Mouse (Mus musculus) embryonic facial prominence, embryonic 10.5 days (tissue): Measurements from ENCODE around the gene Megf9. TPM values are rescaled to one million over a fixed set of nuclear protein-coding genes. Genes with fewer than 3 reads are reported as not detected.

Experiments used
- DNase-seq: peaks from one replicate; pipeline ENCODE4 v3.0.0-alpha.2; 2017; ENCODE audit warnings: low spot score
- H3K27ac ChIP-seq: fragments of 300-500 bp; sonication (generic); replicated peaks from 2 replicates; pipeline ENCODE4 v1.5.1; 2016; ENCODE audit warnings: mild to moderate bottlenecking
- H3K27me3 ChIP-seq: fragments of 300-500 bp; sonication (generic); replicated peaks from 2 replicates; pipeline ENCODE4 v1.6.1; 2016; ENCODE audit warnings: low read depth, mild to moderate bottlenecking; ENCODE audit not compliant: poor library complexity, severe bottlenecking
- H3K36me3 ChIP-seq: fragments of 300-500 bp; sonication (generic); replicated peaks from 2 replicates; pipeline ENCODE4 v1.6.1; 2016; ENCODE audit warnings: mild to moderate bottlenecking, moderate library complexity
- H3K4me1 ChIP-seq: fragments of 300-500 bp; sonication (generic); 2 replicates; pipeline ENCODE4 v1.6.1; 2016
- H3K4me3 ChIP-seq: fragments of 300-500 bp; sonication (generic); 2 replicates; pipeline ENCODE4 v1.5.1; 2016; ENCODE audit warnings: mild to moderate bottlenecking, moderate library complexity
- H3K9me3 ChIP-seq: fragments of 300-500 bp; sonication (generic); 2 replicates; pipeline ENCODE4 v1.6.1; 2016; ENCODE audit warnings: mild to moderate bottlenecking
- WGBS: fragments of 180-500 bp; shearing (Covaris S2); methylation state at CpG from one replicate; pipeline ENCODE4 v1.1.7; 2016; 5-methylcytosine and 5-hydroxymethylcytosine counted together
- polyA plus RNA-seq: library from polyadenylated mRNA; unstranded; fragments of >200 nt; fragmentation: Nextera tagmentation; extraction: Ambion mirVana; gene quantifications from 2 replicates; pipeline ENCODE4 v1.2.1, GENCODE M21; 2016

The Megf9 gene
- polyA plus RNA-seq, 1 experiment from 2014 or later = 12.6 TPM

GRCm38 (mm10) chr4:70515514-70515913 is 19.3 kb downstream of the Megf9 start:
- Histone ChIP-seq H3K4me3 (no peak overlapping the region), H3K9me3 (no peaks in the 10 kb centered on the region), H3K36me3 (no peaks in the 10 kb centered on the region), H3K27ac (no peak overlapping the region), H3K27me3 (no peaks in the 10 kb centered on the region), H3K4me1 (no peaks in the 10 kb centered on the region)
- DNase-seq = no peak

- Histone ChIP-seq H3K27me3 (no peaks in the 10 kb centered on the region), H3K36me3 (no peaks in the 10 kb centered on the region), H3K4me3 (no peak overlapping the region), H3K4me1 (peaks cover 5% of the 10 kb centered on the region; the same call in 1 of the 2 replicates), H3K9me3 (no peaks in the 10 kb centered on the region), H3K27ac (no peak overlapping the region)
- WGBS = 75% methylated on average over 2 of the region's 2 CpGs
- no peak for DNase-seq
Observed at GRCm38 (mm10) chr4:70509987-70510386, 24.8 kb downstream of the Megf9 start.

- Histone ChIP-seq H3K27me3 (no peaks in the 10 kb centered on the region), H3K4me1 (peaks cover 5% of the 10 kb centered on the region; the same call in 1 of the 2 replicates), H3K27ac (no peak overlapping the region), H3K36me3 (no peaks in the 10 kb centered on the region), H3K4me3 (no peak overlapping the region), H3K9me3 (no peaks in the 10 kb centered on the region)
- WGBS = 31% methylated on average over 2 of the region's 2 CpGs
- DNase-seq = no peak
Observed at GRCm38 (mm10) chr4:70509565-70509964, 25.2 kb downstream of the Megf9 start.

GRCm38 (mm10) chr4:70508207-70508606 is 26.6 kb downstream of the Megf9 start:
- Histone ChIP-seq H3K4me1 (peaks cover 5% of the 10 kb centered on the region; the same call in 1 of the 2 replicates), H3K36me3 (no peaks in the 10 kb centered on the region), H3K27ac (no peak overlapping the region), H3K4me3 (no peak overlapping the region), H3K27me3 (no peaks in the 10 kb centered on the region), H3K9me3 (no peaks in the 10 kb centered on the region)
- no peak for DNase-seq
- WGBS = 93% methylated on average over 1 of the region's 1 CpGs

- H3K9me3 ChIP-seq = no peaks in the 10 kb centered on the region
- no peak overlapping the region for H3K27ac ChIP-seq
- H3K36me3 ChIP-seq = no peaks in the 10 kb centered on the region
- DNase-seq = no peak
- peaks cover 5% of the 10 kb centered on the region; the same call in 1 of the 2 replicates for H3K4me1 ChIP-seq
- 58% methylated on average over 3 of the region's 3 CpGs for WGBS
- H3K27me3 ChIP-seq = no peaks in the 10 kb centered on the region
- no peak overlapping the region for H3K4me3 ChIP-seq
Observed at GRCm38 (mm10) chr4:70505951-70506350, 28.8 kb downstream of the Megf9 start.

- DNase-seq = no peak
- Histone ChIP-seq H3K27ac (no peak overlapping the region), H3K36me3 (no peaks in the 10 kb centered on the region), H3K4me3 (no peak overlapping the region), H3K9me3 (no peaks in the 10 kb centered on the region), H3K27me3 (no peaks in the 10 kb centered on the region), H3K4me1 (no peaks in the 10 kb centered on the region)
- WGBS = 83% methylated on average over 1 of the region's 1 CpGs
Observed at GRCm38 (mm10) chr4:70503827-70504226, 31.0 kb downstream of the Megf9 start.

GRCm38 (mm10) chr4:70499285-70499684 is 35.5 kb downstream of the Megf9 start:
- no peaks in the 10 kb centered on the region for H3K27me3 ChIP-seq
- H3K9me3 ChIP-seq = no peaks in the 10 kb centered on the region
- H3K36me3 ChIP-seq = no peaks in the 10 kb centered on the region
- no peaks in the 10 kb centered on the region for H3K4me1 ChIP-seq
- no peak overlapping the region for H3K27ac ChIP-seq
- 92% methylated on average over 3 of the region's 3 CpGs for WGBS
- DNase-seq = no peak
- no peak overlapping the region for H3K4me3 ChIP-seq

- 89% methylated on average over 1 of the region's 1 CpGs for WGBS
- no peak overlapping the region for H3K4me3 ChIP-seq
- no peak for DNase-seq
- H3K9me3 ChIP-seq = no peaks in the 10 kb centered on the region
- no peaks in the 10 kb centered on the region for H3K36me3 ChIP-seq
- H3K27me3 ChIP-seq = no peaks in the 10 kb centered on the region
- H3K4me1 ChIP-seq = no peaks in the 10 kb centered on the region
- H3K27ac ChIP-seq = no peak overlapping the region
Observed at GRCm38 (mm10) chr4:70496978-70497377, 37.8 kb downstream of the Megf9 start.

GRCm38 (mm10) chr4:70489792-70490191 is 45.0 kb downstream of the Megf9 start:
- no peak overlapping the region for H3K4me3 ChIP-seq
- no peaks in the 10 kb centered on the region for H3K9me3 ChIP-seq
- no peaks in the 10 kb centered on the region for H3K36me3 ChIP-seq
- no peaks in the 10 kb centered on the region for H3K4me1 ChIP-seq
- WGBS = 92% methylated on average over 2 of the region's 2 CpGs
- no peak overlapping the region for H3K27ac ChIP-seq
- DNase-seq = no peak
- no peaks in the 10 kb centered on the region for H3K27me3 ChIP-seq

- 90% methylated on average over 3 of the region's 3 CpGs for WGBS
Observed at GRCm38 (mm10) chr4:70488415-70488814, 46.4 kb downstream of the Megf9 start.

GRCm38 (mm10) chr4:70484134-70484533 is 50.7 kb downstream of the Megf9 start:
- 81% methylated on average over 2 of the region's 2 CpGs for WGBS
- Histone ChIP-seq H3K9me3 (no peaks in the 10 kb centered on the region), H3K36me3 (no peaks in the 10 kb centered on the region), H3K4me3 (no peak overlapping the region), H3K4me1 (no peaks in the 10 kb centered on the region), H3K27me3 (no peaks in the 10 kb centered on the region), H3K27ac (no peak overlapping the region)
- DNase-seq = no peak

More at GRCm38 (mm10) chr4:70488415-70488814, 46.4 kb downstream of the Megf9 start:
- no peak overlapping the region for H3K4me3 ChIP-seq
- no peaks in the 10 kb centered on the region for H3K4me1 ChIP-seq
- DNase-seq = no peak
- no peaks in the 10 kb centered on the region for H3K36me3 ChIP-seq
- no peak overlapping the region for H3K27ac ChIP-seq
- H3K9me3 ChIP-seq = no peaks in the 10 kb centered on the region
- H3K27me3 ChIP-seq = no peaks in the 10 kb centered on the region

- Histone ChIP-seq H3K27me3 (no peaks in the 10 kb centered on the region), H3K36me3 (no peaks in the 10 kb centered on the region), H3K4me1 (no peaks in the 10 kb centered on the region), H3K4me3 (no peak overlapping the region), H3K27ac (no peak overlapping the region), H3K9me3 (no peaks in the 10 kb centered on the region)
- DNase-seq = no peak
- WGBS = 84% methylated on average over 4 of the region's 4 CpGs
Observed at GRCm38 (mm10) chr4:70481931-70482330, 52.9 kb downstream of the Megf9 start.

- no peaks in the 10 kb centered on the region for H3K27me3 ChIP-seq
- no peaks in the 10 kb centered on the region for H3K4me1 ChIP-seq
- no peak overlapping the region for H3K4me3 ChIP-seq
- H3K27ac ChIP-seq = no peak overlapping the region
- H3K36me3 ChIP-seq = peaks cover 7% of the 10 kb centered on the region
- WGBS = 83% methylated on average over 2 of the region's 2 CpGs
- H3K9me3 ChIP-seq = no peaks in the 10 kb centered on the region
- no peak for DNase-seq
Observed at GRCm38 (mm10) chr4:70471398-70471797, 63.4 kb downstream of the Megf9 start.
